Mouse (Mus musculus) CH12.LX (cell line): ENCODE measurements around the gene AC134908.4.

Experiments used
- CTCF ChIP-seq, 2 experiments: IDR thresholded peaks in 1 of 2; conservative IDR thresholded peaks in 1 of 2; 2 replicates each; pipeline ENCODE4 v1.5.1; 2011 to 2012; ENCODE audit warnings: low read depth in 2 of 2, low read length in 2 of 2, improper control_type of control experiment in 1 of 2, inconsistent platforms in 1 of 2, mild to moderate bottlenecking in 1 of 2, moderate library complexity in 1 of 2
- E2F4 ChIP-seq: IDR thresholded peaks from 2 replicates; pipeline ENCODE4 v1.6.1; 2011; ENCODE audit warnings: low read depth, low read length, improper control_type of control experiment; ENCODE audit not compliant: insufficient replicate concordance
- EP300 ChIP-seq: IDR thresholded peaks from 2 replicates; pipeline ENCODE4 v1.6.1; 2011; ENCODE audit warnings: low read length, improper control_type of control experiment
- ETS1 ChIP-seq: conservative IDR thresholded peaks from 2 replicates; pipeline ENCODE4 v1.6.1; 2012; ENCODE audit warnings: low read depth, mild to moderate bottlenecking, inconsistent platforms, low read length, improper control_type of control experiment, moderate library complexity
- MAFK ChIP-seq: IDR thresholded peaks from 2 replicates; pipeline ENCODE4 v1.6.1; 2011; ENCODE audit warnings: low read length, improper control_type of control experiment; ENCODE audit not compliant: insufficient replicate concordance
- POLR2A ChIP-seq: IDR thresholded peaks from 2 replicates; pipeline ENCODE4 v1.6.1; 2011; ENCODE audit warnings: low read depth, mild to moderate bottlenecking, improper control_type of control experiment, low read length
- POLR2AphosphoS2 ChIP-seq: IDR thresholded peaks from 2 replicates; pipeline ENCODE4 v1.6.1; 2011; ENCODE audit warnings: low read depth, low read length, improper control_type of control experiment
- RCOR1 ChIP-seq: conservative IDR thresholded peaks from 2 replicates; pipeline ENCODE4 v1.6.1; 2012; ENCODE audit warnings: low read depth, mild to moderate bottlenecking, inconsistent platforms, low read length, improper control_type of control experiment
- USF2 ChIP-seq: conservative IDR thresholded peaks from 2 replicates; pipeline ENCODE4 v1.6.1; 2011; ENCODE audit warnings: low read depth, low read length, improper control_type of control experiment

GRCm38 (mm10) chr17:25802825-25803517, 7.5 kb upstream of the AC134908.4 start:
- TF ChIP-seq E2F4, result no peak
- no peak for TF ChIP-seq POLR2AphosphoS2
- no peak for TF ChIP-seq USF2
- TF ChIP-seq CTCF (conservative IDR thresholded peaks at IDR 0.05 in 1 of 2, IDR thresholded peaks at IDR 0.05 in 1 of 2; ENCODE audit: low read depth in 2 of 2, low read length in 2 of 2), result no peak
- TF ChIP-seq ETS1, result no peak
- no peak for TF ChIP-seq MAFK
- TF ChIP-seq EP300, result no peak
- no peak for TF ChIP-seq RCOR1
- TF ChIP-seq POLR2A, result no peak
